Mouse (Mus musculus): ENCODE data around the gene Alkbh5. TPM values are rescaled to one million over a fixed set of nuclear protein-coding genes. Genes with fewer than 3 reads are reported as not detected.

Alkbh5 gene
- polyA plus RNA-seq, 1 experiment = 20.1 TPM

GRCm38 (mm10) chr11:60509500-60509899, 26.7 kb upstream of the Alkbh5 start:
- Histone ChIP-seq H3K27me3 (ENCODE audit: control insufficient read depth, insufficient read depth, insufficient read length) (peaks cover 72% of the 10 kb centered on the region), H3K4me3 (ENCODE audit: insufficient read depth, poor library complexity, severe bottlenecking) (no peak overlapping the region), H3K36me3 (ENCODE audit: control insufficient read depth, insufficient read depth) (no peaks in the 10 kb centered on the region), H3K79me3 (ENCODE audit: low read depth) (no peaks in the 10 kb centered on the region), H3ac (ENCODE audit: control insufficient read depth, insufficient read length, low read depth) (no peak overlapping the region), H3K79me2 (ENCODE audit: control insufficient read depth, insufficient read depth) (no peaks in the 10 kb centered on the region)
- TF ChIP-seq FOSL1 (IDR thresholded peaks at IDR 0.05; ENCODE audit: insufficient read depth, low read length, poor library complexity, severe bottlenecking) = no peak
- no peak for TF ChIP-seq USF1 (IDR thresholded peaks at IDR 0.05; ENCODE audit: low read depth)
- TF ChIP-seq CTCF (IDR thresholded peaks at IDR 0.05; ENCODE audit: control insufficient read depth, insufficient read depth, insufficient read length) = no peak
- TF ChIP-seq MYOD1 (IDR thresholded peaks at IDR 0.05; ENCODE audit: control insufficient read depth, insufficient read length, low read depth) = no peak
- no peak for TF ChIP-seq CEBPB (IDR thresholded peaks at IDR 0.05; ENCODE audit: low read depth)
- no peak for TF ChIP-seq MAX (IDR thresholded peaks at IDR 0.05)
- TF ChIP-seq MYOG (IDR thresholded peaks at IDR 0.05; ENCODE audit: control insufficient read depth, extremely low read depth, insufficient read length) = no peak

- TF ChIP-seq MAX (IDR thresholded peaks at IDR 0.05) (no peak), CEBPB (IDR thresholded peaks at IDR 0.05; ENCODE audit: low read depth) (no peak), FOSL1 (IDR thresholded peaks at IDR 0.05; ENCODE audit: insufficient read depth, low read length, poor library complexity, severe bottlenecking) (no peak), USF1 (IDR thresholded peaks at IDR 0.05; ENCODE audit: low read depth) (no peak), CTCF (IDR thresholded peaks at IDR 0.05; ENCODE audit: control insufficient read depth, insufficient read depth, insufficient read length) (no peak), MYOD1 (IDR thresholded peaks at IDR 0.05; ENCODE audit: control insufficient read depth, insufficient read length, low read depth) (no peak), MYOG (IDR thresholded peaks at IDR 0.05; ENCODE audit: control insufficient read depth, extremely low read depth, insufficient read length) (no peak)
- Histone ChIP-seq H3ac (ENCODE audit: control insufficient read depth, insufficient read length, low read depth) (no peak overlapping the region), H3K79me2 (ENCODE audit: control insufficient read depth, insufficient read depth) (no peaks in the 10 kb centered on the region), H3K36me3 (ENCODE audit: control insufficient read depth, insufficient read depth) (no peaks in the 10 kb centered on the region), H3K79me3 (ENCODE audit: low read depth) (no peaks in the 10 kb centered on the region), H3K27me3 (ENCODE audit: control insufficient read depth, insufficient read depth, insufficient read length) (peaks cover 49% of the 10 kb centered on the region), H3K4me3 (ENCODE audit: insufficient read depth, poor library complexity, severe bottlenecking) (no peak overlapping the region)
Measured at GRCm38 (mm10) chr11:60511893-60512292, 24.3 kb upstream of the Alkbh5 start.

DNA sequence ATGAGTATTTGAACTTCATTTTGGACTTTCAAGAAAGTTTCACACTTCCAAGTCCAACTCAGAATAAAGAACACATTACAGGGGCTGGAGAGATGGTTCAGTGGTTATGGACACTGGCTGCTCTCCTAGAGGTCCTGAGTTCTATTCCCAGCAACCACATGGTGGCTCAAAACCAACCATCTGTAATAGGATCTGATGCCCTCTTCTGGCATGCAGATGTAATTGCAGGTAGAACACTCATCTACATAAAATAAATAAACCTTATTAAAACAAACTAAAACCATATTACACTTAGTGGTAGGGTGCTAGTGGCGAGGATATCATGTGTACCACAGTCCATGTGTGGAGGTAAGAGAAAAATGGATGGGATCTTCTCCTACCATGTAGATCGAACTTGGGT, 23.7 kb upstream of the Alkbh5 start:
- H3K27me3 ChIP-seq (ENCODE audit: control insufficient read depth, insufficient read depth, insufficient read length) = peaks cover 43% of the 10 kb centered on the region
- TF ChIP-seq CEBPB (IDR thresholded peaks at IDR 0.05; ENCODE audit: low read depth) (no peak), MAX (IDR thresholded peaks at IDR 0.05) (no peak), MYOG (IDR thresholded peaks at IDR 0.05; ENCODE audit: control insufficient read depth, extremely low read depth, insufficient read length) (no peak), USF1 (IDR thresholded peaks at IDR 0.05; ENCODE audit: low read depth) (no peak), FOSL1 (IDR thresholded peaks at IDR 0.05; ENCODE audit: insufficient read depth, low read length, poor library complexity, severe bottlenecking) (no peak), CTCF (IDR thresholded peaks at IDR 0.05; ENCODE audit: control insufficient read depth, insufficient read depth, insufficient read length) (no peak), MYOD1 (IDR thresholded peaks at IDR 0.05; ENCODE audit: control insufficient read depth, insufficient read length, low read depth) (no peak)
- H3K36me3 ChIP-seq (ENCODE audit: control insufficient read depth, insufficient read depth) = no peaks in the 10 kb centered on the region
- no peaks in the 10 kb centered on the region for H3K79me3 ChIP-seq (ENCODE audit: low read depth)
- no peak overlapping the region for H3ac ChIP-seq (ENCODE audit: control insufficient read depth, insufficient read length, low read depth)
- H3K4me3 ChIP-seq (ENCODE audit: insufficient read depth, poor library complexity, severe bottlenecking) = no peak overlapping the region
- no peaks in the 10 kb centered on the region for H3K79me2 ChIP-seq (ENCODE audit: control insufficient read depth, insufficient read depth)

DNA sequence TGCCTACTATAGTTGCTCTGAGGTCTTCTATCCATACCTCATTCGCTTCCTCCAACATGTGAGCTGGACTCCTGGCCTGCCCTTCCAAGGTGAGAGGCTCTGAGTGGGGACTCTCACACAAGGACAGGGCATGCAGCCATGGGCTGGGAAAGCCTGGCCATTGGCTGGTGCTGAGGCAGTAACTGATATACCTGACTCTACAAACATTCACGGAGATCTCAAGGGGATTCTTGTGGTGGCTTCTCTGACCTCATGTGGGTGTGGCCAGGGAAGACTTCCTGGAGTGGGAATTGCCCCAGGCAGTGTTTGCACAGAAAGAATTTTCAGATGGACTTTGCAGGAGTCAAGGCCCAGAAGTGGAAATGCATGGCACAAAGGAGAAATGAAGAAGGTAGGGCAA, 21.2 kb upstream of the Alkbh5 start:
- H3K27me3 ChIP-seq (ENCODE audit: control insufficient read depth, insufficient read depth, insufficient read length) = peaks cover 20% of the 10 kb centered on the region
- TF ChIP-seq USF1 (IDR thresholded peaks at IDR 0.05; ENCODE audit: low read depth) (no peak), MYOG (IDR thresholded peaks at IDR 0.05; ENCODE audit: control insufficient read depth, extremely low read depth, insufficient read length) (no peak), CEBPB (IDR thresholded peaks at IDR 0.05; ENCODE audit: low read depth) (no peak), FOSL1 (IDR thresholded peaks at IDR 0.05; ENCODE audit: insufficient read depth, low read length, poor library complexity, severe bottlenecking) (no peak), MYOD1 (IDR thresholded peaks at IDR 0.05; ENCODE audit: control insufficient read depth, insufficient read length, low read depth) (no peak), CTCF (IDR thresholded peaks at IDR 0.05; ENCODE audit: control insufficient read depth, insufficient read depth, insufficient read length) (no peak), MAX (IDR thresholded peaks at IDR 0.05) (no peak)
- no peaks in the 10 kb centered on the region for H3K79me3 ChIP-seq (ENCODE audit: low read depth)
- no peak overlapping the region for H3K4me3 ChIP-seq (ENCODE audit: insufficient read depth, poor library complexity, severe bottlenecking)
- no peak overlapping the region for H3ac ChIP-seq (ENCODE audit: control insufficient read depth, insufficient read length, low read depth)
- no peaks in the 10 kb centered on the region for H3K36me3 ChIP-seq (ENCODE audit: control insufficient read depth, insufficient read depth)
- no peaks in the 10 kb centered on the region for H3K79me2 ChIP-seq (ENCODE audit: control insufficient read depth, insufficient read depth)

DNA sequence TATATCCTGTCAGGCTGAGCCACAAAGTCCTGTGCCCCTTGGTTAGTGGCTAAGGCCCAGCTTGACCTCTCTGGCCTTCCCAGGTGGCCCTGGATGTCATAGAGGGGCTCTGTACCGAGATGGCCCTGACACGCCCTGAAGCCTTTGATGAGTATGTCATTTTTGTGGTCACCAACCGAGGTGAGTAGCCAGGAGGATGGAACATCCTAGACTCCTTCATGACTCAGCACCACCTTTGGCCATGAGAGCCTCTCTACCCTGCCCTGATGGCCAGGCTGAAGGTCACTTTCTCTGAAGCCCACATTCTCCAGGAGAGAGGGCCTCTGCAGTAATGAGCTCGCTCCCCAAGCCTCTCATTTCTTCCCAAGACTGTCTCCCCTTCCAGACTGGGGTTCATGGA, 17.9 kb upstream of the Alkbh5 start:
- Histone ChIP-seq H3ac (ENCODE audit: control insufficient read depth, insufficient read length, low read depth) (no peak overlapping the region), H3K79me3 (ENCODE audit: low read depth) (no peaks in the 10 kb centered on the region), H3K79me2 (ENCODE audit: control insufficient read depth, insufficient read depth) (no peaks in the 10 kb centered on the region), H3K4me3 (ENCODE audit: insufficient read depth, poor library complexity, severe bottlenecking) (no peak overlapping the region), H3K36me3 (ENCODE audit: control insufficient read depth, insufficient read depth) (no peaks in the 10 kb centered on the region), H3K27me3 (ENCODE audit: control insufficient read depth, insufficient read depth, insufficient read length) (peaks cover 10% of the 10 kb centered on the region)
- TF ChIP-seq MAX (IDR thresholded peaks at IDR 0.05) = no peak
- TF ChIP-seq USF1 (IDR thresholded peaks at IDR 0.05; ENCODE audit: low read depth) = no peak
- no peak for TF ChIP-seq FOSL1 (IDR thresholded peaks at IDR 0.05; ENCODE audit: insufficient read depth, low read length, poor library complexity, severe bottlenecking)
- TF ChIP-seq MYOG (IDR thresholded peaks at IDR 0.05; ENCODE audit: control insufficient read depth, extremely low read depth, insufficient read length) = no peak

GRCm38 (mm10) chr11:60522027-60522426, 14.2 kb upstream of the Alkbh5 start:
- Histone ChIP-seq H3K36me3 (ENCODE audit: control insufficient read depth, insufficient read depth) (no peaks in the 10 kb centered on the region), H3ac (ENCODE audit: control insufficient read depth, insufficient read length, low read depth) (no peak overlapping the region), H3K79me3 (ENCODE audit: low read depth) (no peaks in the 10 kb centered on the region), H3K79me2 (ENCODE audit: control insufficient read depth, insufficient read depth) (no peaks in the 10 kb centered on the region), H3K27me3 (ENCODE audit: control insufficient read depth, insufficient read depth, insufficient read length) (peaks cover 11% of the 10 kb centered on the region), H3K4me3 (ENCODE audit: insufficient read depth, poor library complexity, severe bottlenecking) (no peak overlapping the region)
- TF ChIP-seq MYOD1 (IDR thresholded peaks at IDR 0.05; ENCODE audit: control insufficient read depth, insufficient read length, low read depth) = no peak
- no peak for TF ChIP-seq USF1 (IDR thresholded peaks at IDR 0.05; ENCODE audit: low read depth)
- TF ChIP-seq MYOG (IDR thresholded peaks at IDR 0.05; ENCODE audit: control insufficient read depth, extremely low read depth, insufficient read length) = no peak
- no peak for TF ChIP-seq FOSL1 (IDR thresholded peaks at IDR 0.05; ENCODE audit: insufficient read depth, low read length, poor library complexity, severe bottlenecking)
- no peak for TF ChIP-seq CEBPB (IDR thresholded peaks at IDR 0.05; ENCODE audit: low read depth)
- no peak for TF ChIP-seq CTCF (IDR thresholded peaks at IDR 0.05; ENCODE audit: control insufficient read depth, insufficient read depth, insufficient read length)
- no peak for TF ChIP-seq MAX (IDR thresholded peaks at IDR 0.05)
